Mouse (Mus musculus) intestine, embryonic 16.5 days (tissue): ENCODE measurements at regions not wholly inside any gene's neighbourhood (a gene's known extent, or its start where the extent isn't known, plus 50 kb on each side); places are given as distances from the start of the nearest gene placed in this dataset.

Source experiments
- ATAC-seq: fragments of 200-750 bp; cut with Nextera tagmentation; 2 replicates; pipeline ENCODE4 v1.8.0; 2017; ENCODE audit warnings: moderate TSS enrichment, moderate library complexity
- H3K27ac ChIP-seq: fragments of 300-500 bp; sonication (generic); 2 replicates; pipeline ENCODE4 v1.5.1; 2014; ENCODE audit warnings: mild to moderate bottlenecking, low read length
- H3K27me3 ChIP-seq: fragments of 300-500 bp; sonication (generic); replicated peaks from 2 replicates; pipeline ENCODE4 v1.6.1; 2014; ENCODE audit warnings: low read length, control low read depth, mixed read lengths; ENCODE audit not compliant: control insufficient read depth, insufficient read depth
- H3K36me3 ChIP-seq: fragments of 300-500 bp; sonication (generic); 2 replicates; pipeline ENCODE4 v1.6.1; 2014; ENCODE audit warnings: low read length, control low read depth; ENCODE audit not compliant: control insufficient read depth, insufficient read depth
- H3K4me1 ChIP-seq: fragments of 300-500 bp; sonication (generic); 2 replicates; pipeline ENCODE4 v1.6.1; 2014; ENCODE audit warnings: low read length, control low read depth, mixed read lengths; ENCODE audit not compliant: control insufficient read depth, insufficient read depth
- H3K4me2 ChIP-seq: fragments of 300-500 bp; sonication (generic); 2 replicates; pipeline ENCODE4 v1.6.1; 2014; ENCODE audit warnings: low read depth, low read length, control low read depth
- H3K4me3 ChIP-seq: fragments of 300-500 bp; sonication (generic); 2 replicates; pipeline ENCODE4 v1.5.1; 2014; ENCODE audit warnings: mild to moderate bottlenecking, low read length
- H3K9ac ChIP-seq: fragments of 300-500 bp; sonication (generic); 2 replicates; pipeline ENCODE4 v1.6.1; 2014; ENCODE audit warnings: low read depth, low read length
- H3K9me3 ChIP-seq: fragments of 300-500 bp; sonication (generic); 2 replicates; pipeline ENCODE4 v1.6.1; 2016; ENCODE audit warnings: low read length, control low read depth; ENCODE audit not compliant: control insufficient read depth
- WGBS: fragments of 180-500 bp; shearing (Covaris S2); extraction: QIAGEN DNeasy Blood & Tissue Kit; methylation state at CpG from one replicate; pipeline ENCODE4 v1.1.7; 2014; 5-methylcytosine and 5-hydroxymethylcytosine counted together

DNA sequence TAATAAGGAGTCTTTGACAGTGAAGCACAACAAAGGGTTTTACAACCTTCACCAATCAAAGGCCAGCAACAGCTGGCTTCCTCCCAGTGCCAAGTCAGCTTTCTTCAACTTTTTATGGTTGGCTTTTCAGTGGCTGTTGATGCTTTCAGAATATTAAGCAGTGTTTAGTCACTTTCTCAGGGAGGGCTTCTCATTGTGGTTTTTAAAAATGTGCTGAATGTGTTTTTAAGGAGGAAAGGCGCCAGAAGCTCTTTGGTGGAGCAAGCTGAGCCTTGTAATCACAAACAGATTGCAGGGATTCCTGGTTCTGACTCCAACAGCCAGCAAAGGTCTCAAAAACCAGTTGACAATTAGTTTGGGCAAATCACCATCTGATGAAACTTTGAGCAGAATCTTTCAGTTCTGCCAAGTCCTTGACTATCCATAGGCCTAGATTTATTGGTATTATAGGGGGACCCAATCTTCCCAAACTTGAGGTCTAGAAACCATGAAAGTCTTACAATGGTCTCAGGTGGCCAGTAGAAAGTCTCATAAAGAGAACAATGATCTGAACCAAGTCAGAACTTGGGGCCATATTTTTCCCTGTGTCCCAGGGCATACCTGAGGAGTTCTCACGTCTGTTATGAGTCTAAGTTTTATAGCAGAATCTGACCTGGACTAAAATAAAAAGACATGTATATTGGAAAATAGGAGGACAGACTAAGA, 251.9 kb upstream of the Cpeb2 start:
- no peaks in the 10 kb centered on the region for H3K4me1 ChIP-seq
- no peak overlapping the region for H3K27ac ChIP-seq
- no peaks in the 10 kb centered on the region for H3K9me3 ChIP-seq
- H3K36me3 ChIP-seq, result no peaks in the 10 kb centered on the region
- WGBS, result 78% methylated on average over 2 of the region's 2 CpGs
- H3K4me2 ChIP-seq, result no peak overlapping the region
- H3K27me3 ChIP-seq, result no peaks in the 10 kb centered on the region
- no peak overlapping the region for H3K4me3 ChIP-seq
- no peak overlapping the region for H3K9ac ChIP-seq
- ATAC-seq, result no peak

DNA sequence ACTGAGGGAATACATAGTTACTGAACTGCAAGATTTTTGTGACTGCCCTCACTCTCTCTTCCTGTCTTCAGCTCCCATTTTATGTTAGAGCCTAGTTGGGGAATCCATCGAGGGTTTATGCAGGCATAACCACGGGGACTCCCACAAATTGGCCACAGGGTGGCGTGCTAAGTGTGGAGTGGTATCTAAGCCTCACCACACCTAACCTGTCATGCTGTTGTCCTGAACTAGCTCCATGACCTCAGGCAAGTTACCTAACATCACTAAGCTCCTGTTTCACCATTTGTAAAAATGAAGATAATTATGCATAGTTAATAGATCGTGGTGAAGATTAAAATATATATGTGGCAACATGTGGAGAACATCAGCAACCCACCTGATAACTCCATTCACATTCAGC, 246.8 kb upstream of the Cpeb2 start:
- Histone ChIP-seq H3K4me1 (no peaks in the 10 kb centered on the region), H3K9ac (no peak overlapping the region), H3K9me3 (no peaks in the 10 kb centered on the region), H3K36me3 (no peaks in the 10 kb centered on the region), H3K27ac (no peak overlapping the region), H3K27me3 (no peaks in the 10 kb centered on the region), H3K4me3 (no peak overlapping the region), H3K4me2 (no peak overlapping the region)
- WGBS, result 77% methylated on average over 4 of the region's 4 CpGs
- no peak for ATAC-seq

DNA sequence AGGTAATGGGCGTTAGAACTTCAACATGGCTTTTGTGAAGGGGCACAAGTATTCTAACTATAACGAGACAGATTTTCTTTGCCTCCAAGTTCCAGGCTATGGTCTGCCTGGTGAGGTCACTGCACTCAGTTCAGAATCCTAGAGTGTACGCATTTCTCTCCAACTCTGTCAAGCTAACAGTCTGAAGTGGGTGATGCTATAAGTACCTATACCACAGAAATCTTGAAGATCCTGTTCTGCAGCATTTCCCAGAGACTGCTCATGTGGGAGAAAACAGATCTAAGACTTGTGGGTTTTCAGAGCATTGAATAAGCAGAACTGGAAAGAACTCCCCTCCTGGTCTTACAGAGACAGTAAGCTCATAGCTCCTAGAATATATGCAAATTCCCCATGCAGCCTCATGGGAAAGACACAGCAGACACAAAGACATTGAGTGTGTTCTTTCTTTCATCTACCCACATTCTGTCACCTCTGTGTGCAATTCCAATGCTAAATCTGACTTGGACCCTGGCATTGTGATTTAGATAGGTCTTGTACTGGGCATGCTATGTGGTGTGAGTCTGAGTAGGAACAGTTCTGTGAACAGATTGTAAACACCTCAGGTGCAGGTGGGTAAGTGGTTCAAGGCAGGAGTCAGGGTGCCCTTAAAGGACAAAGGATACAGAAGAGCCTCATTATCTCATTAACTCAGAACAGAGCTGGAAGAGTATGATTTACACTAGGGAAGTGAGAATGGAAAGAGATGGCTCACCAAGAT, 245.1 kb upstream of the Cpeb2 start:
- H3K9me3 ChIP-seq, result no peaks in the 10 kb centered on the region
- no peaks in the 10 kb centered on the region for H3K4me1 ChIP-seq
- H3K4me3 ChIP-seq, result no peak overlapping the region
- WGBS, result 81% methylated on average over 3 of the region's 3 CpGs
- H3K9ac ChIP-seq, result no peak overlapping the region
- H3K4me2 ChIP-seq, result no peak overlapping the region
- H3K27ac ChIP-seq, result no peak overlapping the region
- ATAC-seq, result no peak
- no peaks in the 10 kb centered on the region for H3K36me3 ChIP-seq
- H3K27me3 ChIP-seq, result no peaks in the 10 kb centered on the region

DNA sequence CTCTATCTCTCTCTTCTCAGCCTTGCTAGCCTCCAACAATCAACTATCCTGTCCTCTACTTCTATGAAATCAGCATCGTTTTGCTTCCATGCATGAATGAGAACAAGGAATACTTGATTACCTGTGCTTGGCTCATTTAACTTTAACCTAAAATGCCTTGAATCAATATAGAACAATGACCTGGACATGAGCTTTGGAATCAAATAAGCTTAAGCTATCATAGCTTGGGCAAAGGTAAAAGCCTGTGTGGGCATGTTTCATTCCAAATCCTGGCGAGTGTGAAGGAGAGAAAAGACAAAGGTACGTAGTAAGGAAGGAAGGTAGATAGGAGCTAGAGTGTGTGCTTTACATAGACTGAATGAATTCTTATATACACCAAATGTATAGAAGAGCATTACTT, 243.7 kb upstream of the Cpeb2 start:
- no peaks in the 10 kb centered on the region for H3K27me3 ChIP-seq
- no peaks in the 10 kb centered on the region for H3K9me3 ChIP-seq
- H3K4me2 ChIP-seq, result no peak overlapping the region
- H3K36me3 ChIP-seq, result no peaks in the 10 kb centered on the region
- no peak overlapping the region for H3K9ac ChIP-seq
- H3K4me1 ChIP-seq, result no peaks in the 10 kb centered on the region
- ATAC-seq, result no peak
- H3K4me3 ChIP-seq, result no peak overlapping the region
- no peak overlapping the region for H3K27ac ChIP-seq
- WGBS, result 89% methylated on average over 3 of the region's 3 CpGs

DNA sequence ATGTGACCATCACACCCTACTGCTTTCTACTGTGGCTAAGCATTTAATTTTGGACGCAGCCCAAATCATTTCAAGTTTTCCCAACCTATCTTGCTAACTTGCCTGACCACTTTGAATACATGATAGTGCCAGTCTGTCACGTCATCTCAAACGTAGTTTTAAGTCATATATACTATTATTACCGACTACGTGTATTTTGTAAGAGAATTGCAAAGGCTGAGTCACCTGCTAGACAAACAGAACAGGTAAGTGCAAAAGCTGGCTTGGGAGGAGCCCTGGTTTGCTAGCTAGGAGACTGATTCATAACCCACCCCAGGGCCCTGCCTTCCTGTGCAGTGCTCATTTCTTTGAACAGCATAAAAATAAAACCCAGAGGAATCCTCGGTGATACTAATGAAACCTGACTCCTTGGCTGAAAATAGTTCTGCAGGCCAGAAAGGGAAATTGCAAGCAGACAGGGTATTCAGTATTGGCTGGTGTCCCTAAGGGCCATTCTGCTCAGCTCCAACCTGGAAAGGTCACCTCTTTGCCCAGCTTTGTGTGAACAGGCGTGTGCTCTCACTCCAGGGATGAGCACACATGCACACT, 208.9 kb upstream of the Cpeb2 start:
- no peak for ATAC-seq
- H3K4me1 ChIP-seq, result no peaks in the 10 kb centered on the region
- H3K9ac ChIP-seq, result no peak overlapping the region
- 66% methylated on average over 7 of the region's 7 CpGs for WGBS
- no peaks in the 10 kb centered on the region for H3K27me3 ChIP-seq
- no peaks in the 10 kb centered on the region for H3K36me3 ChIP-seq
- no peak overlapping the region for H3K4me2 ChIP-seq
- no peak overlapping the region for H3K4me3 ChIP-seq
- H3K9me3 ChIP-seq, result no peaks in the 10 kb centered on the region
- H3K27ac ChIP-seq, result no peak overlapping the region

DNA sequence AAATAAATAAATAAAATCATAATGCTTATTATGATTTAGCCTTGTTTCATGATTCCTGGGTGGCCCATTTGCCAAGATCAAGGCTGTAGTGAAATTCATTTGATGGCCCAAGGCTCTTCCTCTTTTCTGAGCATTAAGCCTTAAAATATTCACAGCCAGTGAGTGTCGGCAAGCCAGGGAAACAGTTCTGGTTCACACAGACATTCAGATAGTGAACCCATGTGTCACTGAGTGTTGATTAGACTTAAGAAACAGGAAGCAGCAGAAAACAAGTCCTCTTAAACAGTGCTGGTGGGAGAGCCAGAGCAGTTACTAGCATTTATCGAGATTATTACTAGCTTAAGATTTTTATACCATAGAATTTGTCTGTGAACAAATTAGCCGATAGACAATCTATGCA, 201.7 kb upstream of the Cpeb2 start:
- Histone ChIP-seq H3K36me3 (no peaks in the 10 kb centered on the region), H3K9me3 (no peaks in the 10 kb centered on the region), H3K27ac (no peak overlapping the region), H3K4me1 (no peaks in the 10 kb centered on the region), H3K9ac (no peak overlapping the region), H3K4me3 (no peak overlapping the region), H3K4me2 (no peak overlapping the region), H3K27me3 (no peaks in the 10 kb centered on the region)
- ATAC-seq, result no peak
- 80% methylated on average over 3 of the region's 3 CpGs for WGBS

DNA sequence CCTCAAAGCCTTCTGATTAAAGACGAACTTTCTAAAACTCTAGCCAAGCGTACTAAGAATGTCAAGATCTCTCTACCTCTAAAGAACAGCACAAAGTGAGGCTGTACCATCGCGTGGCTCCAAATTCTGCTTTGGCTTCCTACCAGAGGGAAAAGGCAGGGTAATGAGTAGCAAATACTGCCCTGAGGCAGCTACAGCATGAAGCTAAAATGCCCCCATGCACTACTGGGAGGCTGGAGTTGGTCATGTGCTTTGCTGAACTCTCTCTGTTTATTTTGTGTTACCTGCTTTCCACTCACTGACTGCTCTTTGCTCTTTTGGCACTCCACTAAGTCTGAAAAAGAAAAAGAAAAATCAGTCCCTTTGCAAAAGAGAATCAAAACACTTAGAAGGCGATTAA, 201.1 kb upstream of the Cpeb2 start:
- 83% methylated on average over 5 of the region's 5 CpGs for WGBS
- no peak for ATAC-seq
- H3K27ac ChIP-seq, result no peak overlapping the region

DNA sequence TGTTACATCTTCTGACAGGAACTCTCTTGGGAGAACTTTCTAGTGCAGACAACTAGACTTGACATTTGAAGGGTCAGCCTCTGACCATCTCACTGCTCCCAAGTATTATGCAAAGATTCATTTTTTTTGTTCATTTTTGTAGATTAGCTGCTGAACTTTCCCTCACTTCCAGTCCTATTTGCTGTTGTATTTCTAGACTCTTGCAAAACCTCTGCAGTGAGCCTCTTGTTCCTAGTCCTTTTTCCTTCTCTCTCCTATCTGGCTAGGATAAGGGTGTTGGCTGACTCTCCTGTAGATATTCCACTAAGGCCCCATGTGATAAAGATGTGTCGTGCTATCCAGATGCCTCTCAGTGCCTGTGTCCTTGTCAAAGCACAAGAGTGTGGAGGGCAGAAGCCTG, 198.5 kb upstream of the Cpeb2 start:
- H3K36me3 ChIP-seq, result no peaks in the 10 kb centered on the region
- ATAC-seq, result no peak

More for the DNA sequence above, 201.1 kb upstream of the Cpeb2 start:
- no peaks in the 10 kb centered on the region for H3K27me3 ChIP-seq
- no peaks in the 10 kb centered on the region for H3K4me1 ChIP-seq
- H3K36me3 ChIP-seq, result no peaks in the 10 kb centered on the region
- H3K4me2 ChIP-seq, result no peak overlapping the region
- H3K9me3 ChIP-seq, result no peaks in the 10 kb centered on the region
- no peak overlapping the region for H3K9ac ChIP-seq
- no peak overlapping the region for H3K4me3 ChIP-seq

DNA sequence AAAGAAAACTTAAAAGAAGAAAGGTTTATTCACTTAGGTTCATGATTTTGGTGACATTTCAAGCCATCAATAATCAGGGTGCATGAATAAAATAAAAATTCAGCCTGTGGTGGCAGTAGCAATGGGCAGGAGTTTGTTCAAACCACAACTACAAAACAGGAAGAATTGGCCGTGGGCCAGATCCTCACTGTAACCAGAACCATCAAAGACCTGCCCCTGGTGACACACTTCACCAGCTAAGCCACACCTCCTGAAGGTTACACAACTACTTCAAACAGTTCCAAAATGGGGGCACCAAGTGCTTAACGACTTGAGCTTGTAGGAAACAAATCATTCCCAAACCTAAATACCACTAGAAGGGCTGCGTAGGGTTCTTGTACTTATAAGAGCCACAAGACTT, 195.4 kb upstream of the Cpeb2 start:
- no peak overlapping the region for H3K9ac ChIP-seq
- no peaks in the 10 kb centered on the region for H3K4me1 ChIP-seq
- no peaks in the 10 kb centered on the region for H3K9me3 ChIP-seq
- H3K4me2 ChIP-seq, result no peak overlapping the region
- no peak for ATAC-seq
- WGBS, result 54% methylated on average over 3 of the region's 3 CpGs
- H3K27me3 ChIP-seq, result no peaks in the 10 kb centered on the region
- no peak overlapping the region for H3K4me3 ChIP-seq
- no peak overlapping the region for H3K27ac ChIP-seq
- H3K36me3 ChIP-seq, result no peaks in the 10 kb centered on the region

More for the DNA sequence above, 198.5 kb upstream of the Cpeb2 start:
- 78% methylated on average over 1 of the region's 1 CpGs for WGBS
- no peaks in the 10 kb centered on the region for H3K27me3 ChIP-seq
- no peak overlapping the region for H3K4me2 ChIP-seq
- H3K9me3 ChIP-seq, result no peaks in the 10 kb centered on the region
- no peak overlapping the region for H3K27ac ChIP-seq
- H3K9ac ChIP-seq, result no peak overlapping the region
- H3K4me1 ChIP-seq, result no peaks in the 10 kb centered on the region
- H3K4me3 ChIP-seq, result no peak overlapping the region
